Mouse (Mus musculus) hindbrain, embryonic 11.5 days (tissue): ENCODE measurements around the gene Zmynd11. TPM values are rescaled to one million over a fixed set of nuclear protein-coding genes. Genes with fewer than 3 reads are reported as not detected.

Experiments
- ATAC-seq: fragments of 200-750 bp; cut with Nextera tagmentation; 2 replicates; pipeline ENCODE4 v1.8.0; 2017; ENCODE audit warnings: mild to moderate bottlenecking, moderate TSS enrichment, moderate library complexity; ENCODE audit not compliant: low FRiP score
- DNase-seq: peaks from one replicate; pipeline ENCODE4 v3.0.0-alpha.2; 2015; ENCODE audit warnings: low spot score
- H3K27ac ChIP-seq: fragments of 300-500 bp; sonication (generic); 2 replicates; pipeline ENCODE4 v1.5.1; 2014; ENCODE audit warnings: mild to moderate bottlenecking, low read depth, low read length
- H3K27me3 ChIP-seq: fragments of 300-500 bp; sonication (generic); 2 replicates; pipeline ENCODE4 v1.6.1; 2014; ENCODE audit warnings: mild to moderate bottlenecking, low read length, moderate library complexity, mixed read lengths; ENCODE audit not compliant: control insufficient read depth, insufficient read depth
- H3K36me3 ChIP-seq: fragments of 300-500 bp; sonication (generic); 2 replicates; pipeline ENCODE4 v1.6.1; 2014; ENCODE audit warnings: mild to moderate bottlenecking, low read length, moderate library complexity, mixed read lengths; ENCODE audit not compliant: control insufficient read depth, insufficient read depth
- H3K4me1 ChIP-seq: fragments of 300-500 bp; sonication (generic); replicated peaks from 2 replicates; pipeline ENCODE4 v1.6.1; 2014; ENCODE audit warnings: low read length, mixed read lengths; ENCODE audit not compliant: control insufficient read depth, insufficient read depth
- H3K4me2 ChIP-seq: fragments of 300-500 bp; sonication (generic); replicated peaks from 2 replicates; pipeline ENCODE4 v1.6.1; 2014; ENCODE audit warnings: mild to moderate bottlenecking, low read depth, low read length
- H3K4me3 ChIP-seq: fragments of 300-500 bp; sonication (generic); 2 replicates; pipeline ENCODE4 v1.5.1; 2014; ENCODE audit warnings: low read depth, low read length
- H3K9ac ChIP-seq: fragments of 300-500 bp; sonication (generic); 2 replicates; pipeline ENCODE4 v1.6.1; 2014; ENCODE audit warnings: low read depth, low read length
- H3K9me3 ChIP-seq: fragments of 300-500 bp; sonication (generic); 2 replicates; pipeline ENCODE4 v1.6.1; 2016; ENCODE audit warnings: low read length; ENCODE audit not compliant: control insufficient read depth
- WGBS: fragments of 180-500 bp; shearing (Covaris S2); extraction: QIAGEN DNeasy Blood & Tissue Kit; methylation state at CpG from one replicate; pipeline ENCODE4 v1.1.7; 2014; 5-methylcytosine and 5-hydroxymethylcytosine counted together
- polyA plus RNA-seq: library from polyadenylated mRNA; unstranded; fragments of >200 nt; fragmentation: Nextera tagmentation; extraction: Ambion mirVana; gene quantifications from 2 replicates; pipeline ENCODE4 v1.2.1, GENCODE M21; 2014

The Zmynd11 gene
- polyA plus RNA-seq, 1 experiment from 2014 or later = 148 TPM

- Histone ChIP-seq H3K4me3 (no peak overlapping the region), H3K9me3 (no peaks in the 10 kb centered on the region), H3K27ac (no peak overlapping the region), H3K36me3 (peaks cover 2% of the 10 kb centered on the region; the same call in 1 of the 2 replicates), H3K4me2 (no peak overlapping the region), H3K4me1 (no peaks in the 10 kb centered on the region), H3K9ac (no peak overlapping the region), H3K27me3 (no peaks in the 10 kb centered on the region)
- DNase-seq = no peak
- 91% methylated on average over 8 of the region's 8 CpGs for WGBS
- no peak for ATAC-seq
Observed at GRCm38 (mm10) chr13:9706720-9707119, 58.4 kb downstream of the Zmynd11 start.

GRCm38 (mm10) chr13:9702615-9703235, 62.4 kb downstream of the Zmynd11 start:
- Histone ChIP-seq H3K4me1 (no peaks in the 10 kb centered on the region), H3K9ac (no peak overlapping the region), H3K4me2 (no peak overlapping the region), H3K4me3 (no peak overlapping the region), H3K36me3 (peaks cover 2% of the 10 kb centered on the region; the same call in 1 of the 2 replicates), H3K27ac (no peak overlapping the region), H3K27me3 (no peaks in the 10 kb centered on the region), H3K9me3 (no peaks in the 10 kb centered on the region)
- no peak for DNase-seq
- WGBS = 86% methylated on average over 12 of the region's 12 CpGs
- no peak for ATAC-seq

DNA sequence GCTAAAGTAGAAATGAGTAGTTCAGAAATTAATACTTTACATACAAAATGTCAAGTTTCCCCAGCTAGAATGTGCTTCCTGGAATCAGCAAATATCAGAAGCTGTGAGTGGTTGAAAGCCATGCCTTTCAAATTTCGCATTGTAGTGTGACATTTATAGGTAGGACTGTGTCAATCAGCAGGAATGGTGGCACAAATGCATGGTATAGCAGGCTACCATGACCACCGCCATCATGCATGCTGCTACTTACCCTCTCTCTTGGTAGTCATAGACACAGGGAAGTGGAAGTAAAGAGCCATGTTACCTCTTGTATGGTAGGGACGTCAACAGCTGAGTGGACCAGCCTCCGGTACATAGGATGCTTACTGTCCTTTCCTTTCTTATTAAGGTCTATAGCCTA, 67.8 kb downstream of the Zmynd11 start:
- H3K4me2 ChIP-seq = no peak overlapping the region
- ATAC-seq (no peak), DNase-seq (no peak)
- H3K9ac ChIP-seq = no peak overlapping the region
- 92% methylated on average over 4 of the region's 4 CpGs for WGBS
- no peaks in the 10 kb centered on the region for H3K9me3 ChIP-seq
- H3K4me3 ChIP-seq = no peak overlapping the region
- no peaks in the 10 kb centered on the region for H3K27me3 ChIP-seq
- no peaks in the 10 kb centered on the region for H3K4me1 ChIP-seq
- no peak overlapping the region for H3K27ac ChIP-seq
- H3K36me3 ChIP-seq = peaks cover 5% of the 10 kb centered on the region; the same call in 1 of the 2 replicates

DNA sequence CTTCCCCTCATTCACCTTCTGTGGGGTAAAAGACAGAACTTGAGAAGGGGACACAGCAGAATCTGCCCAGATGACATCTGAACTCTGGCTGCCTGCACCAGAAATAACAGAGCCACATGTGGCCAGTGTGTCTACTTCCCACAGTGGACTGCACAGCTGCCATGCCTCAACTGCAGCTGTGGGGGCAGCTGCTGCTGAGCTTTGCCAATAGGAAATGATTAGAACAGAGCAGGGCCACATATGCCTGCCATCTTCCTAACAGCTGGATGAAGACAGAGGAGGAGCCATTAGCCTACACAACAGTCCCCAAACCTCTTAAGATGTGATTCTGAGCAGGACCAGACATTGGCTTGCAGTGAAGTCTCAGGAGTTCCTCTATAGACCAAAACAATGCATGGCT, 69.3 kb downstream of the Zmynd11 start:
- no peaks in the 10 kb centered on the region for H3K4me1 ChIP-seq
- no peak overlapping the region for H3K4me3 ChIP-seq
- no peaks in the 10 kb centered on the region for H3K9me3 ChIP-seq
- H3K27me3 ChIP-seq = no peaks in the 10 kb centered on the region
- H3K9ac ChIP-seq = no peak overlapping the region
- no peak overlapping the region for H3K27ac ChIP-seq
- H3K36me3 ChIP-seq = peaks cover 5% of the 10 kb centered on the region; the same call in 1 of the 2 replicates
- DNase-seq = no peak
- H3K4me2 ChIP-seq = no peak overlapping the region
- no peak for ATAC-seq

- Histone ChIP-seq H3K9me3 (no peaks in the 10 kb centered on the region), H3K36me3 (peaks cover 7% of the 10 kb centered on the region; the same call in 1 of the 2 replicates), H3K4me3 (no peak overlapping the region), H3K27ac (no peak overlapping the region), H3K4me2 (no peak overlapping the region), H3K9ac (no peak overlapping the region), H3K27me3 (no peaks in the 10 kb centered on the region), H3K4me1 (no peaks in the 10 kb centered on the region)
- ATAC-seq (no peak), DNase-seq (no peak)
- WGBS = 91% methylated on average over 4 of the region's 4 CpGs
Observed at GRCm38 (mm10) chr13:9695403-9695802, 69.7 kb downstream of the Zmynd11 start.

GRCm38 (mm10) chr13:9694651-9695050, 70.5 kb downstream of the Zmynd11 start:
- Histone ChIP-seq H3K36me3 (peaks cover 12% of the 10 kb centered on the region; the same call in 1 of the 2 replicates), H3K4me2 (no peak overlapping the region), H3K4me1 (no peaks in the 10 kb centered on the region), H3K27ac (no peak overlapping the region), H3K4me3 (no peak overlapping the region), H3K9ac (no peak overlapping the region), H3K27me3 (no peaks in the 10 kb centered on the region), H3K9me3 (no peaks in the 10 kb centered on the region)
- no peak for DNase-seq
- no peak for ATAC-seq
- WGBS = 95% methylated on average over 6 of the region's 6 CpGs

GRCm38 (mm10) chr13:9692876-9693275, 72.3 kb downstream of the Zmynd11 start:
- no peaks in the 10 kb centered on the region for H3K27me3 ChIP-seq
- H3K4me3 ChIP-seq = no peak overlapping the region
- ATAC-seq (no peak), DNase-seq (no peak)
- H3K9me3 ChIP-seq = no peaks in the 10 kb centered on the region
- H3K36me3 ChIP-seq = peaks cover 14% of the 10 kb centered on the region; the same call in 1 of the 2 replicates
- no peak overlapping the region for H3K4me2 ChIP-seq
- H3K27ac ChIP-seq = no peak overlapping the region
- H3K9ac ChIP-seq = no peak overlapping the region
- WGBS = 85% methylated on average over 3 of the region's 3 CpGs
- H3K4me1 ChIP-seq = no peaks in the 10 kb centered on the region

DNA sequence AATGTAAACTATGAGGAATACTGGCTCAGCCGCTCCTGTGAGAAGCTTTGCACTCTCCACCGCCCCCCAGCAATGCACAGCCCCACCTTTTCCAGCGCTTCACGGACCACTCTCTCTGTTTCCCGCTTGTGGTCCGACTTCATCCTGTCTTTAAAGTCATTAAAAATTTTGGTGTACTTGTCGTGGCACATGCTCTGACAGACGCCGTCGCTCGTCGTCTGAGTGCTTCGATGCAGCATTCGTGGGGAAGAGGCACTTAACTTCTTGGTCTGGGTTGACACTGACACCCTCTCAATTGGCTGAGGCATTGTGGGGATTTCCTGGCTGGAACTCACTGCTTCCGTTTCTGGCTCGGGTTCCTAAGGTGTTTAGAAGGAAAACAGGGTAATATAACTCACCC, 75.8 kb downstream of the Zmynd11 start:
- Histone ChIP-seq H3K4me1 (no peaks in the 10 kb centered on the region), H3K9ac (no peak overlapping the region), H3K4me3 (no peak overlapping the region), H3K36me3 (peaks cover 21% of the 10 kb centered on the region), H3K27me3 (no peaks in the 10 kb centered on the region), H3K4me2 (no peak overlapping the region), H3K27ac (no peak overlapping the region), H3K9me3 (no peaks in the 10 kb centered on the region)
- WGBS = 96% methylated on average over 16 of the region's 16 CpGs
- DNase-seq = no peak
- ATAC-seq = no peak

GRCm38 (mm10) chr13:9686765-9687164, 78.4 kb downstream of the Zmynd11 start:
- H3K36me3 ChIP-seq = peaks cover 24% of the 10 kb centered on the region
- no peaks in the 10 kb centered on the region for H3K27me3 ChIP-seq
- H3K9ac ChIP-seq = no peak overlapping the region
- no peaks in the 10 kb centered on the region for H3K9me3 ChIP-seq
- H3K27ac ChIP-seq = no peak overlapping the region
- no peak overlapping the region for H3K4me3 ChIP-seq
- WGBS = 88% methylated on average over 11 of the region's 11 CpGs
- no peaks in the 10 kb centered on the region for H3K4me1 ChIP-seq
- DNase-seq (no peak), ATAC-seq (0 out of 2 replicates have a peak, but pooled peaks have one; percentile 19)
- H3K4me2 ChIP-seq = no peak overlapping the region
